Mouse (Mus musculus) CH12.LX (cell line): Measurements from ENCODE around the gene Recql5.

Experiments used
- CHD2 ChIP-seq: IDR thresholded peaks from 2 replicates; pipeline ENCODE4 v1.6.1; 2011; ENCODE audit warnings: low read length, improper control_type of control experiment
- E2F4 ChIP-seq: IDR thresholded peaks from 2 replicates; pipeline ENCODE4 v1.6.1; 2011; ENCODE audit warnings: low read depth, low read length, improper control_type of control experiment; ENCODE audit not compliant: insufficient replicate concordance
- EP300 ChIP-seq: IDR thresholded peaks from 2 replicates; pipeline ENCODE4 v1.6.1; 2011; ENCODE audit warnings: low read length, improper control_type of control experiment
- NRF1 ChIP-seq: IDR thresholded peaks from 2 replicates; pipeline ENCODE4 v1.6.1; 2014; ENCODE audit warnings: low read depth, mild to moderate bottlenecking, inconsistent platforms, low read length, improper control_type of control experiment, moderate library complexity
- POLR2A ChIP-seq: IDR thresholded peaks from 2 replicates; pipeline ENCODE4 v1.6.1; 2011; ENCODE audit warnings: low read depth, mild to moderate bottlenecking, improper control_type of control experiment, low read length
- SMC3 ChIP-seq: IDR thresholded peaks from 2 replicates; pipeline ENCODE4 v1.6.1; 2011; ENCODE audit warnings: low read depth, low read length, improper control_type of control experiment
- TBP ChIP-seq: conservative IDR thresholded peaks from 2 replicates; pipeline ENCODE4 v1.6.1; 2011; ENCODE audit warnings: low read depth, low read length, improper control_type of control experiment
- TCF12 ChIP-seq: IDR thresholded peaks from 2 replicates; pipeline ENCODE4 v1.6.1; 2014; ENCODE audit warnings: low read depth, mild to moderate bottlenecking, inconsistent platforms, low read length, improper control_type of control experiment
- ZC3H11A ChIP-seq: IDR thresholded peaks from 2 replicates; pipeline ENCODE4 v1.6.1; 2012; ENCODE audit warnings: low read depth, mild to moderate bottlenecking, inconsistent platforms, low read length, improper control_type of control experiment

DNA sequence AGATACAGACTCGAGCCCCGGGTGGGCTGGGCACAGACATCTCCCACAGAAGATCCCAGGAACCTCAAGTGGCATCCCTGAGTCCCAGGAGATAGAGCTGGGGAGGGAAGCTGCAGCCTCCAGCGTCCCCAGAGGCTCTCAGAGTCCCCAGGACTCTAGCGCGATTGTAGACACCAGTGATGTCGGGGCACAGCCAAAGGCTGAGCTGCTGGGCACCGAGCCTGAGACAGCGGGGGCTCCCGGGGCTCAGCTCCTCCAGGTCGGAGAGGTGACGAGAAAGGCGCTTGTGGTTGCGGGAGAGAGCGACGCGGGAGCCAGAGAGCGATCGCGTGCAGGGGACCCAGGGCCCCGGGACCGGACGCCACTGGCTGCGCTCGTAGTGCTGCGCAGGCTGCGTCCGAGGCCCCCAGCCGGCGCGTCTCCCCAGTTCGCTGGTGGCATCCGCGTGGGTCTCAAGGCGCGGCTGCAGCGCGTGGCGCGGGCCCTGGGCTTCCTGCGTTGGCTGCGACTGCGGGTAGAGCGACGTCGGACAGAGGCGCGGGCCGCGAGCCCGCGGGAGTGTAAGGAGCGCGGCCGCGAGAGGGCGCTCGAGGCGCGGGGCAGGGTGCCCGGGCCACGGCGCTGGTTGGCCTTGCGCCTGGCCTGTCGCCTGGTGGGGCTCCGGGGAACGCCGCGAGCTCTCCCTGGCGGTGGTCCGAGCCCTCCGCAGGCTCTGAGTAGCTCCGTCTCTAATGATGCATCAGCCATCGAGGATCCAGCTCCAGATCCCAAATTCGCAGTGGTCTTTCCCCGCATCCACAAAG is 73.9 kb downstream of the Recql5 start:
- TF ChIP-seq TBP (no peak), EP300 (no peak), E2F4 (no peak), SMC3 (peak; percentile 85), NRF1 (no peak), CHD2 (no peak), TCF12 (no peak; the same call in 1 of the 2 replicates), POLR2A (no peak), ZC3H11A (no peak; the same call in 1 of the 2 replicates)
